Mouse (Mus musculus) C2C12 (cell line): Measurements from ENCODE around the gene Efcab6.

Experiments used
- CEBPB ChIP-seq: IDR thresholded peaks from one replicate; pipeline ENCODE4 v1.6.1; 2011; ENCODE audit warnings: low read depth, mild to moderate bottlenecking, control low read depth, moderate library complexity
- CTCF ChIP-seq: IDR thresholded peaks from one replicate; pipeline ENCODE4 v1.5.1; 2011; ENCODE audit not compliant: control insufficient read depth, insufficient read depth, insufficient read length
- MAX ChIP-seq: IDR thresholded peaks from one replicate; pipeline ENCODE4 v1.6.1; 2011; ENCODE audit warnings: mild to moderate bottlenecking, control low read depth
- MYOD1 ChIP-seq: IDR thresholded peaks from one replicate; pipeline ENCODE4 v1.6.1; 2011; ENCODE audit warnings: low read depth; ENCODE audit not compliant: control insufficient read depth, insufficient read length
- MYOG ChIP-seq: IDR thresholded peaks from one replicate; pipeline ENCODE4 v1.6.1; 2011; ENCODE audit not compliant: control insufficient read depth, insufficient read length; ENCODE audit errors: extremely low read depth
- USF1 ChIP-seq: IDR thresholded peaks from one replicate; pipeline ENCODE4 v1.6.1; 2011; ENCODE audit warnings: low read depth, mild to moderate bottlenecking, control low read depth, moderate library complexity

DNA sequence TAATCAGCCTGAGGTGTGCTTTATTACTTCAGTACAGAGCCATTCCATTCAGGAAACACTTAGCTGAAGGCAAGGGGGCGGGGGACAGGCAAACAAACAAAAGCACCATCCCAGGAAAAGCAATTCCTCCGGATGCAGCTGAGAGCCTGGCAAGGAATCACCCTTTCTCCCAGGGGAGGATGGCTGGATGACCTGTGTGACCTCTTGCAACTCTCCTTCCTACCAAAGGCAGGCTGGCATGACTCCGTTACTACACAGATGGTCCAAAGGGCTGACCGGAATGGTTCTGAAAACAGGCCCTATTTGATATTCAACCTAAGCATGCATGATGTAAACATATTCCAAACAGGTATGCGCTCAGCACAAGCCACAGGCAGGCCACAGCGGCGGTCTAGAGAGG, 15.6 kb downstream of the Efcab6 start:
- TF ChIP-seq USF1 (no peak), CTCF (no peak), MYOD1 (no peak), MYOG (no peak), CEBPB (no peak), MAX (no peak)
